Mouse (Mus musculus) retina, postnatal 7 days (tissue): ENCODE data around the gene Pheta1.

Experiments used
- DNase-seq: peaks from one replicate; pipeline ENCODE4 v3.0.0-alpha.2; 2012; ENCODE audit warnings: low read depth, low spot score

Gene Pheta1

GRCm38 (mm10) chr5:121889819-121890362 is 41.1 kb downstream of the Pheta1 start:
- DNase-seq: no peak

GRCm38 (mm10) chr5:121890925-121891324 is 42.1 kb downstream of the Pheta1 start:
- DNase-seq: no peak

- no peak for DNase-seq
These were observed 43.5 kb downstream of the Pheta1 start for GRCm38 (mm10) chr5:121892281-121892680.

GRCm38 (mm10) chr5:121893581-121893980 is 44.8 kb downstream of the Pheta1 start:
- DNase-seq: no peak

- no peak for DNase-seq
These were observed 45.9 kb downstream of the Pheta1 start for GRCm38 (mm10) chr5:121894647-121895046.

GRCm38 (mm10) chr5:121895117-121895756 is 46.5 kb downstream of the Pheta1 start:
- DNase-seq: no peak

- DNase-seq: no peak
These were observed 54.3 kb downstream of the Pheta1 start for GRCm38 (mm10) chr5:121902809-121903745.
